Mouse (Mus musculus): ENCODE measurements at regions not wholly inside any gene's neighbourhood (a gene's known extent, or its start where the extent isn't known, plus 50 kb on each side); places are given as distances from the start of the nearest gene placed in this dataset.
A peak's percentile ranks its signal among the peaks of the same experiment; 100 is the strongest.

GRCm38 (mm10) chr9:102449366-102449765 lies 56.2 kb upstream of the Ky start:
- Histone ChIP-seq H3K4me1 (no peaks in the 10 kb centered on the region), H3K4me3 (no peak overlapping the region), H3K9me3 (no peaks in the 10 kb centered on the region), H3K4me2 (replicated peaks) (no peak overlapping the region), H3K27ac (replicated peaks) (no peak overlapping the region), H3K36me3 (no peaks in the 10 kb centered on the region), H3K27me3 (no peaks in the 10 kb centered on the region), H3K9ac (replicated peaks) (no peak overlapping the region)
- 60% methylated on average over 4 of the region's 4 CpGs for WGBS
- no peak for ATAC-seq (replicated peaks)

GRCm38 (mm10) chr9:102446066-102446465 lies 59.5 kb upstream of the Ky start:
- H3K27ac ChIP-seq (replicated peaks), result no peak overlapping the region
- WGBS, result 84% methylated on average over 2 of the region's 2 CpGs
- H3K9ac ChIP-seq (replicated peaks), result no peak overlapping the region
- no peak overlapping the region for H3K4me3 ChIP-seq
- no peaks in the 10 kb centered on the region for H3K27me3 ChIP-seq
- H3K4me2 ChIP-seq (replicated peaks), result no peak overlapping the region
- no peak for ATAC-seq (replicated peaks)
- no peaks in the 10 kb centered on the region for H3K9me3 ChIP-seq
- H3K4me1 ChIP-seq, result no peaks in the 10 kb centered on the region
- no peaks in the 10 kb centered on the region for H3K36me3 ChIP-seq

- Histone ChIP-seq H3K27me3 (no peaks in the 10 kb centered on the region), H3K4me2 (replicated peaks) (no peak overlapping the region), H3K36me3 (no peaks in the 10 kb centered on the region), H3K4me3 (no peak overlapping the region), H3K9me3 (no peaks in the 10 kb centered on the region), H3K27ac (replicated peaks) (no peak overlapping the region), H3K4me1 (no peaks in the 10 kb centered on the region), H3K9ac (replicated peaks) (no peak overlapping the region)
- 76% methylated on average over 11 of the region's 11 CpGs for WGBS
- ATAC-seq (replicated peaks), result no peak
These were observed 63.2 kb upstream of the Ky start for GRCm38 (mm10) chr9:102442198-102442842.

- ATAC-seq (replicated peaks), result no peak
- H3K9me3 ChIP-seq, result no peaks in the 10 kb centered on the region
- H3K36me3 ChIP-seq, result no peaks in the 10 kb centered on the region
- H3K4me2 ChIP-seq (replicated peaks), result no peak overlapping the region
- H3K9ac ChIP-seq (replicated peaks), result no peak overlapping the region
- H3K4me1 ChIP-seq, result no peaks in the 10 kb centered on the region
- H3K27ac ChIP-seq (replicated peaks), result no peak overlapping the region
- H3K4me3 ChIP-seq, result no peak overlapping the region
- 85% methylated on average over 3 of the region's 3 CpGs for WGBS
- no peaks in the 10 kb centered on the region for H3K27me3 ChIP-seq
These were observed 67.9 kb upstream of the Ky start for GRCm38 (mm10) chr9:102437641-102438040.

- no peaks in the 10 kb centered on the region for H3K27me3 ChIP-seq
- H3K27ac ChIP-seq (replicated peaks), result no peak overlapping the region
- no peaks in the 10 kb centered on the region for H3K4me1 ChIP-seq
- H3K9ac ChIP-seq (replicated peaks), result no peak overlapping the region
- no peaks in the 10 kb centered on the region for H3K9me3 ChIP-seq
- H3K4me3 ChIP-seq, result no peak overlapping the region
- no peak for ATAC-seq (replicated peaks)
- 91% methylated on average over 5 of the region's 5 CpGs for WGBS
- no peak overlapping the region for H3K4me2 ChIP-seq (replicated peaks)
- H3K36me3 ChIP-seq, result no peaks in the 10 kb centered on the region
These were observed 69.2 kb upstream of the Ky start for GRCm38 (mm10) chr9:102436378-102436777.

GRCm38 (mm10) chr9:102428031-102428430 lies 73.5 kb upstream of the Ephb1 start:
- Histone ChIP-seq H3K27ac (replicated peaks) (no peak overlapping the region), H3K4me2 (replicated peaks) (no peak overlapping the region), H3K27me3 (no peaks in the 10 kb centered on the region), H3K4me3 (no peak overlapping the region), H3K36me3 (no peaks in the 10 kb centered on the region), H3K9ac (replicated peaks) (no peak overlapping the region), H3K9me3 (no peaks in the 10 kb centered on the region), H3K4me1 (peaks cover 19% of the 10 kb centered on the region)
- no peak for ATAC-seq (replicated peaks)
- WGBS, result 90% methylated on average over 5 of the region's 5 CpGs

GRCm38 (mm10) chr9:102424672-102425345 lies 70.3 kb upstream of the Ephb1 start:
- no peak overlapping the region; the same call in 1 of the 2 replicates for H3K9ac ChIP-seq (replicated peaks)
- H3K9me3 ChIP-seq, result no peaks in the 10 kb centered on the region
- peaks cover 24% of the 10 kb centered on the region for H3K4me1 ChIP-seq
- WGBS, result 52% methylated on average over 11 of the region's 11 CpGs
- no peak overlapping the region for H3K4me3 ChIP-seq
- no peaks in the 10 kb centered on the region for H3K27me3 ChIP-seq
- no peak for ATAC-seq (replicated peaks)
- H3K4me2 ChIP-seq (replicated peaks), result peak overlapping the region; percentile 28
- peak overlapping the region; percentile 76; the same call in 1 of the 2 replicates for H3K27ac ChIP-seq (replicated peaks)
- H3K36me3 ChIP-seq, result no peaks in the 10 kb centered on the region

GRCm38 (mm10) chr9:102423919-102424671 lies 69.6 kb upstream of the Ephb1 start:
- H3K4me3 ChIP-seq, result no peak overlapping the region
- H3K4me1 ChIP-seq, result peaks cover 25% of the 10 kb centered on the region
- ATAC-seq (replicated peaks), result peak; percentile 79
- H3K9me3 ChIP-seq, result no peaks in the 10 kb centered on the region
- peak overlapping the region; percentile 76 for H3K27ac ChIP-seq (replicated peaks)
- peak overlapping the region; percentile 43 for H3K9ac ChIP-seq (replicated peaks)
- no peaks in the 10 kb centered on the region for H3K27me3 ChIP-seq
- under 1% methylated on average over 20 of the region's 20 CpGs for WGBS
- H3K4me2 ChIP-seq (replicated peaks), result peak overlapping the region; percentile 28
- H3K36me3 ChIP-seq, result no peaks in the 10 kb centered on the region

- 3% methylated on average over 9 of the region's 9 CpGs for WGBS
- ATAC-seq (replicated peaks), result peak; percentile 63
- peak overlapping the region; percentile 28 for H3K4me2 ChIP-seq (replicated peaks)
- H3K4me3 ChIP-seq, result no peak overlapping the region
- H3K9ac ChIP-seq (replicated peaks), result peak overlapping the region; percentile 43
- no peaks in the 10 kb centered on the region for H3K36me3 ChIP-seq
- H3K27ac ChIP-seq (replicated peaks), result peak overlapping the region; percentile 76
- H3K9me3 ChIP-seq, result no peaks in the 10 kb centered on the region
- H3K4me1 ChIP-seq, result peaks cover 25% of the 10 kb centered on the region
- H3K27me3 ChIP-seq, result no peaks in the 10 kb centered on the region
These were observed 69.0 kb upstream of the Ephb1 start for GRCm38 (mm10) chr9:102423465-102423918.

- peaks cover 25% of the 10 kb centered on the region for H3K4me1 ChIP-seq
- H3K9me3 ChIP-seq, result no peaks in the 10 kb centered on the region
- no peaks in the 10 kb centered on the region for H3K27me3 ChIP-seq
- no peak overlapping the region for H3K27ac ChIP-seq (replicated peaks)
- no peaks in the 10 kb centered on the region for H3K36me3 ChIP-seq
- no peak overlapping the region for H3K9ac ChIP-seq (replicated peaks)
- H3K4me3 ChIP-seq, result no peak overlapping the region
- 91% methylated on average over 3 of the region's 3 CpGs for WGBS
- H3K4me2 ChIP-seq (replicated peaks), result no peak overlapping the region
- ATAC-seq (replicated peaks), result no peak
These were observed 67.3 kb upstream of the Ephb1 start for GRCm38 (mm10) chr9:102421826-102422225.

GRCm38 (mm10) chr9:102420196-102420595 lies 65.7 kb upstream of the Ephb1 start:
- Histone ChIP-seq H3K9me3 (no peaks in the 10 kb centered on the region), H3K4me2 (replicated peaks) (no peak overlapping the region), H3K27ac (replicated peaks) (no peak overlapping the region), H3K4me3 (no peak overlapping the region), H3K36me3 (no peaks in the 10 kb centered on the region), H3K27me3 (no peaks in the 10 kb centered on the region), H3K9ac (replicated peaks) (no peak overlapping the region), H3K4me1 (peaks cover 25% of the 10 kb centered on the region)
- ATAC-seq (replicated peaks), result no peak
- 4% methylated on average over 12 of the region's 12 CpGs for whole genome bisulfite sequencing

GRCm38 (mm10) chr9:102413631-102414030 lies 59.1 kb upstream of the Ephb1 start:
- Histone ChIP-seq H3K9me3 (no peaks in the 10 kb centered on the region), H3K27me3 (no peaks in the 10 kb centered on the region), H3K4me3 (no peak overlapping the region), H3K27ac (replicated peaks) (no peak overlapping the region), H3K4me2 (replicated peaks) (no peak overlapping the region), H3K36me3 (no peaks in the 10 kb centered on the region), H3K4me1 (no peaks in the 10 kb centered on the region), H3K9ac (replicated peaks) (no peak overlapping the region)
- WGBS, result 71% methylated on average over 2 of the region's 2 CpGs
- ATAC-seq (replicated peaks), result no peak
